Mouse (Mus musculus): ENCODE data around the gene Ugt1a5. TPM values are rescaled to one million over a fixed set of nuclear protein-coding genes. Genes with fewer than 3 reads are reported as not detected.

The Ugt1a5 gene
- polyA plus RNA-seq, 1 experiment from 2014 or later: not detected

- H3K36me3 ChIP-seq (ENCODE audit: control insufficient read depth, insufficient read depth, low read length): no peaks in the 10 kb centered on the region
- 76% methylated on average over 12 of the region's 12 CpGs for WGBS
- ATAC-seq (ENCODE audit: insufficient number of reproducible peaks, insufficient read depth, low FRiP score, low read depth): peak; percentile 1; the same call in 1 of the 2 replicates
- H3K9ac ChIP-seq (ENCODE audit: low read length): no peak overlapping the region
- H3K4me3 ChIP-seq (ENCODE audit: control insufficient read depth in 1 of 2, insufficient read depth in 1 of 2, low read depth in 1 of 2, low read length in 2 of 2): no peak overlapping the region
- H3K27ac ChIP-seq (replicated peaks in 1 of 2; ENCODE audit: control insufficient read depth in 1 of 2, insufficient read depth in 1 of 2, low read depth in 2 of 2, low read length in 2 of 2): no peak overlapping the region
- H3K27me3 ChIP-seq (ENCODE audit: control insufficient read depth, insufficient read depth, low read length): no peaks in the 10 kb centered on the region
- peaks cover 6 to 7% of the 10 kb centered on the region in 2 experiments for H3K4me1 ChIP-seq (ENCODE audit: control insufficient read depth in 2 of 2, insufficient read depth in 2 of 2, low read length in 2 of 2)
- H3K4me2 ChIP-seq (ENCODE audit: low read length): no peak overlapping the region
- peaks cover 68% of the 10 kb centered on the region for H3K9me3 ChIP-seq (ENCODE audit: control insufficient read depth, low read length)
These were observed 89.1 kb downstream of the Ugt1a5 start for GRCm38 (mm10) chr1:88254793-88255465.

GRCm38 (mm10) chr1:88255466-88255857 lies 89.7 kb downstream of the Ugt1a5 start:
- peaks cover 5% of the 10 kb centered on the region; the same call in 1 of the 2 replicates for H3K36me3 ChIP-seq (ENCODE audit: control insufficient read depth, insufficient read depth, low read length)
- H3K4me1 ChIP-seq (ENCODE audit: control insufficient read depth in 2 of 2, insufficient read depth in 2 of 2, low read length in 2 of 2): peaks cover 6 to 7% of the 10 kb centered on the region in 2 experiments
- ATAC-seq (ENCODE audit: insufficient number of reproducible peaks, insufficient read depth, low FRiP score, low read depth): peak; percentile 0; the same call in 1 of the 2 replicates
- H3K9me3 ChIP-seq (ENCODE audit: control insufficient read depth, low read length): peaks cover 63% of the 10 kb centered on the region
- no peak overlapping the region for H3K4me3 ChIP-seq (ENCODE audit: control insufficient read depth in 1 of 2, insufficient read depth in 1 of 2, low read depth in 1 of 2, low read length in 2 of 2)
- H3K4me2 ChIP-seq (ENCODE audit: low read length): no peak overlapping the region
- no peak overlapping the region for H3K27ac ChIP-seq (replicated peaks in 1 of 2; ENCODE audit: control insufficient read depth in 1 of 2, insufficient read depth in 1 of 2, low read depth in 2 of 2, low read length in 2 of 2)
- H3K9ac ChIP-seq (ENCODE audit: low read length): no peak overlapping the region
- WGBS: 54% methylated on average over 2 of the region's 2 CpGs
- no peaks in the 10 kb centered on the region for H3K27me3 ChIP-seq (ENCODE audit: control insufficient read depth, insufficient read depth, low read length)

- Histone ChIP-seq H3K9me3 (ENCODE audit: control insufficient read depth, low read length) (peaks cover 56% of the 10 kb centered on the region), H3K27me3 (ENCODE audit: control insufficient read depth, insufficient read depth, low read length) (no peaks in the 10 kb centered on the region), H3K36me3 (ENCODE audit: control insufficient read depth, insufficient read depth, low read length) (peaks cover 12% of the 10 kb centered on the region), H3K4me2 (ENCODE audit: low read length) (no peak overlapping the region), H3K9ac (ENCODE audit: low read length) (no peak overlapping the region), H3K4me1 (ENCODE audit: control insufficient read depth in 2 of 2, insufficient read depth in 2 of 2, low read length in 2 of 2) (peaks cover 6 to 7% of the 10 kb centered on the region in 2 experiments), H3K27ac (replicated peaks in 1 of 2; ENCODE audit: control insufficient read depth in 1 of 2, insufficient read depth in 1 of 2, low read depth in 2 of 2, low read length in 2 of 2) (no peak overlapping the region), H3K4me3 (ENCODE audit: control insufficient read depth in 1 of 2, insufficient read depth in 1 of 2, low read depth in 1 of 2, low read length in 2 of 2) (no peak overlapping the region)
- no peak for ATAC-seq (ENCODE audit: insufficient number of reproducible peaks, insufficient read depth, low FRiP score, low read depth)
- WGBS: 74% methylated on average over 13 of the region's 13 CpGs
These were observed 90.4 kb downstream of the Ugt1a5 start for GRCm38 (mm10) chr1:88255989-88256754.

- Histone ChIP-seq H3K9me3 (ENCODE audit: control insufficient read depth, low read length) (peaks cover 50% of the 10 kb centered on the region), H3K4me1 (ENCODE audit: control insufficient read depth in 2 of 2, insufficient read depth in 2 of 2, low read length in 2 of 2) (peaks cover 7 to 12% of the 10 kb centered on the region in 2 experiments), H3K36me3 (ENCODE audit: control insufficient read depth, insufficient read depth, low read length) (peaks cover 21% of the 10 kb centered on the region), H3K27me3 (ENCODE audit: control insufficient read depth, insufficient read depth, low read length) (no peaks in the 10 kb centered on the region), H3K27ac (replicated peaks in 1 of 2; ENCODE audit: control insufficient read depth in 1 of 2, insufficient read depth in 1 of 2, low read depth in 2 of 2, low read length in 2 of 2) (no peak overlapping the region), H3K9ac (ENCODE audit: low read length) (no peak overlapping the region), H3K4me3 (ENCODE audit: control insufficient read depth in 1 of 2, insufficient read depth in 1 of 2, low read depth in 1 of 2, low read length in 2 of 2) (no peak overlapping the region), H3K4me2 (ENCODE audit: low read length) (no peak overlapping the region)
- no peak for ATAC-seq (ENCODE audit: insufficient number of reproducible peaks, insufficient read depth, low FRiP score, low read depth)
- WGBS: 71% methylated on average over 10 of the region's 10 CpGs
These were observed 91.3 kb downstream of the Ugt1a5 start for GRCm38 (mm10) chr1:88256886-88257663.

- H3K36me3 ChIP-seq (ENCODE audit: control insufficient read depth, insufficient read depth, low read length): peaks cover 27% of the 10 kb centered on the region
- H3K27me3 ChIP-seq (ENCODE audit: control insufficient read depth, insufficient read depth, low read length): no peaks in the 10 kb centered on the region
- H3K9ac ChIP-seq (ENCODE audit: low read length): no peak overlapping the region
- no peak overlapping the region for H3K4me2 ChIP-seq (ENCODE audit: low read length)
- 76% methylated on average over 6 of the region's 6 CpGs for WGBS
- peaks cover 7 to 18% of the 10 kb centered on the region in 2 experiments for H3K4me1 ChIP-seq (ENCODE audit: control insufficient read depth in 2 of 2, insufficient read depth in 2 of 2, low read length in 2 of 2)
- H3K4me3 ChIP-seq (ENCODE audit: control insufficient read depth in 1 of 2, insufficient read depth in 1 of 2, low read depth in 1 of 2, low read length in 2 of 2): no peak overlapping the region
- peaks cover 44% of the 10 kb centered on the region for H3K9me3 ChIP-seq (ENCODE audit: control insufficient read depth, low read length)
- ATAC-seq (ENCODE audit: insufficient number of reproducible peaks, insufficient read depth, low FRiP score, low read depth): no peak
- no peak overlapping the region for H3K27ac ChIP-seq (replicated peaks in 1 of 2; ENCODE audit: control insufficient read depth in 1 of 2, insufficient read depth in 1 of 2, low read depth in 2 of 2, low read length in 2 of 2)
These were observed 91.9 kb downstream of the Ugt1a5 start for GRCm38 (mm10) chr1:88257681-88258080.

- Histone ChIP-seq H3K27ac (replicated peaks in 1 of 2; ENCODE audit: control insufficient read depth in 1 of 2, insufficient read depth in 1 of 2, low read depth in 2 of 2, low read length in 2 of 2) (no peak overlapping the region), H3K9me3 (ENCODE audit: control insufficient read depth, low read length) (peaks cover 37% of the 10 kb centered on the region), H3K4me2 (ENCODE audit: low read length) (no peak overlapping the region), H3K4me1 (ENCODE audit: control insufficient read depth in 2 of 2, insufficient read depth in 2 of 2, low read length in 2 of 2) (peaks cover 7 to 22% of the 10 kb centered on the region in 2 experiments), H3K36me3 (ENCODE audit: control insufficient read depth, insufficient read depth, low read length) (peaks cover 34% of the 10 kb centered on the region), H3K9ac (ENCODE audit: low read length) (no peak overlapping the region), H3K4me3 (ENCODE audit: control insufficient read depth in 1 of 2, insufficient read depth in 1 of 2, low read depth in 1 of 2, low read length in 2 of 2) (no peak overlapping the region), H3K27me3 (ENCODE audit: control insufficient read depth, insufficient read depth, low read length) (no peaks in the 10 kb centered on the region)
- WGBS: 68% methylated on average over 6 of the region's 6 CpGs
- ATAC-seq (ENCODE audit: insufficient number of reproducible peaks, insufficient read depth, low FRiP score, low read depth): no peak
These were observed 92.5 kb downstream of the Ugt1a5 start for GRCm38 (mm10) chr1:88258361-88258760.

GRCm38 (mm10) chr1:88258881-88259642 lies 93.2 kb downstream of the Ugt1a5 start:
- H3K27me3 ChIP-seq (ENCODE audit: control insufficient read depth, insufficient read depth, low read length): no peaks in the 10 kb centered on the region
- H3K9me3 ChIP-seq (ENCODE audit: control insufficient read depth, low read length): peaks cover 30% of the 10 kb centered on the region
- peaks cover 7 to 22% of the 10 kb centered on the region in 2 experiments for H3K4me1 ChIP-seq (ENCODE audit: control insufficient read depth in 2 of 2, insufficient read depth in 2 of 2, low read length in 2 of 2)
- 64% methylated on average over 8 of the region's 8 CpGs for WGBS
- peaks cover 41% of the 10 kb centered on the region for H3K36me3 ChIP-seq (ENCODE audit: control insufficient read depth, insufficient read depth, low read length)
- no peak overlapping the region for H3K27ac ChIP-seq (replicated peaks in 1 of 2; ENCODE audit: control insufficient read depth in 1 of 2, insufficient read depth in 1 of 2, low read depth in 2 of 2, low read length in 2 of 2)
- H3K9ac ChIP-seq (ENCODE audit: low read length): 0 out of 2 replicates have a peak overlapping the region, but pooled peaks have one; percentile 1
- H3K4me3 ChIP-seq (ENCODE audit: control insufficient read depth in 1 of 2, insufficient read depth in 1 of 2, low read depth in 1 of 2, low read length in 2 of 2): no peak overlapping the region
- no peak overlapping the region for H3K4me2 ChIP-seq (ENCODE audit: low read length)
- no peak for ATAC-seq (ENCODE audit: insufficient number of reproducible peaks, insufficient read depth, low FRiP score, low read depth)

Measured in heart, embryonic 14.5 days (tissue).